Mouse (Mus musculus): ENCODE measurements around the gene Dst.

DNA sequence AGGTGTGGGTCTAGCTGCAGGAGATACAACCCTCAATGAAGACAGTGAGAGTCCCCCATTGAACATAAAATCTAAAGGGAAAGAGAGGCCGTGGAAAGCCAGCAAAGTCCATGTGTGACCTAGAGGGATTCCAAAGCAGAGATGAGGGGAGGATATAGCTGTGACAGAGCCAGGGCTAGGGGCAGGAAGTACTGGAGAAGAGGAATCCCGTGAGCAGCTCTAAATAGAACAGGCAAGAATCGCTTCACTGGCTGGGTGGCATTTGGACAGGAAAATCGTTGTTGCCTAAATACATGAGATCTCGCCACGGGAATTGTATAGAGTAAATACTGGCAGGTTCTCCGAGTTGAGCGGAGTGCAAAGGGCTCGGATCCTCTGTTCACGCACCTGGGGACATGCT is 336.7 kb downstream of the Dst start:
- TF ChIP-seq POLR2A (IDR thresholded peaks at IDR 0.05; ENCODE audit: insufficient read depth, low read depth, low read length): no peak
- TF ChIP-seq CTCF (IDR thresholded peaks at IDR 0.05; ENCODE audit: insufficient read depth, low read depth, low read length): no peak
